Mouse (Mus musculus) lung, adult 18-20 months (tissue): ENCODE data around the gene 2410004B18Rik.

Experiments used
- DNase-seq, 2 experiments: peaks; one replicate each; pipeline ENCODE4 v3.0.0; 2022; ENCODE audit warnings: mixed read lengths in 2 of 2

2410004B18Rik gene

DNA sequence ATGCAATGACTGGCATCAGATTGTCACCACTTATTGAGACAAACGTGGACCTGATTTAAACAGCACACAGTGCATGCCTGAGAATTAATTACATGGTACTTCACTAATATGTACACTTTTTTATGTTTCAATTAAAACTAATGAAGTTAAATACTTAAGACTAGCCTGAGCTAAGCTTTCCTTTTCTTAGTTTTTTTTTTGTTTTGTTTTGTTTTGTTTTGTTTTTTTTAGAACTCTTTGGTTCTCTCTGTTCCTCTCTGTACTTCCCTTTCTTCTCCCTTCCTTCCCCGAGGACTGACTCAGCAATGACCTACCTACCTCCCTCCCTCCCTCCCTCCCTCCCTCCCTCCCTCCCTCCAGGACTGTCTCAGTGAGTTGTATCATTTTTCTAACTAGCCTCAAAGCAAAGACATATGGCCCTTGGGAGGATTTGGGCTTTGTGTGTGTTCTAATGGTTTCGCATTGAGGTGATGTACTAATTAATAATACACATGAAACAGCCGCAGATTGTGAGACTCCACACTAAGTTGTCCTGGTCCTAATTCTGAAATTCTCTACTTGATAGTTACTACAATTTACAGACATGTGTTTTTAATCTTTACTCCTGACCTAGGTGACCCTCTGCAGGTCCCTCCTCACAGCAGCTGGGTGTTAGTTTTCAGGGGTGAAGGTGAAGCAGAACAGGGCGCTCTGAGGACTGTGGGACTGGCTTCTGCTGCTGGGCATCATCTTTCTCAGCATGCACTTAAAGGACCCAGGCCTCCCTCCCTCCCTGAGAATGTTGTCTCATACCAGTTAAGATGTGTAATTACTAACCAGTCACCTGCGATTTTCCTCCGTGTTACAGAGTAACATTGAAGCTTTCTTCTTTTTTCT lies 8.1 kb upstream of the 2410004B18Rik start:
- DNase-seq: no peak

DNA sequence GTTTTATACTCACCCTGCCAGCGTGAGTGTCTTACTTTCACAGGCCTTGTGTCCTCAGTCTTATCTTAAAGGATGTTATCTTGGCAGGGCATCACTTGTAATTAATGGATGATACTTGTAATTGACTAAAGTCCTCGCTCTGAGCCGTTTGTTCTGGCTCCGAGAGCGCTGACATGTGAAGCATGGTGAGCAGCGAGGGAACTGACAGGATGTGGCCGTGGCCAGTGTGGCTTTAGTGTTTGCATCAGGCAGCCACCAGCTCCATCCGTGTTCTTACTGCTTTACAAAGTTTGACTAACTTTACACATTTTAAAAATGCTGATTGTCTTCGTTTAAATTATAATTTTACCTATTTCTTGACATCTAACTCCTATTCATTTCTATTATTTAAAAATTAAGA lies 4.0 kb upstream of the 2410004B18Rik start:
- no peak for DNase-seq

DNA sequence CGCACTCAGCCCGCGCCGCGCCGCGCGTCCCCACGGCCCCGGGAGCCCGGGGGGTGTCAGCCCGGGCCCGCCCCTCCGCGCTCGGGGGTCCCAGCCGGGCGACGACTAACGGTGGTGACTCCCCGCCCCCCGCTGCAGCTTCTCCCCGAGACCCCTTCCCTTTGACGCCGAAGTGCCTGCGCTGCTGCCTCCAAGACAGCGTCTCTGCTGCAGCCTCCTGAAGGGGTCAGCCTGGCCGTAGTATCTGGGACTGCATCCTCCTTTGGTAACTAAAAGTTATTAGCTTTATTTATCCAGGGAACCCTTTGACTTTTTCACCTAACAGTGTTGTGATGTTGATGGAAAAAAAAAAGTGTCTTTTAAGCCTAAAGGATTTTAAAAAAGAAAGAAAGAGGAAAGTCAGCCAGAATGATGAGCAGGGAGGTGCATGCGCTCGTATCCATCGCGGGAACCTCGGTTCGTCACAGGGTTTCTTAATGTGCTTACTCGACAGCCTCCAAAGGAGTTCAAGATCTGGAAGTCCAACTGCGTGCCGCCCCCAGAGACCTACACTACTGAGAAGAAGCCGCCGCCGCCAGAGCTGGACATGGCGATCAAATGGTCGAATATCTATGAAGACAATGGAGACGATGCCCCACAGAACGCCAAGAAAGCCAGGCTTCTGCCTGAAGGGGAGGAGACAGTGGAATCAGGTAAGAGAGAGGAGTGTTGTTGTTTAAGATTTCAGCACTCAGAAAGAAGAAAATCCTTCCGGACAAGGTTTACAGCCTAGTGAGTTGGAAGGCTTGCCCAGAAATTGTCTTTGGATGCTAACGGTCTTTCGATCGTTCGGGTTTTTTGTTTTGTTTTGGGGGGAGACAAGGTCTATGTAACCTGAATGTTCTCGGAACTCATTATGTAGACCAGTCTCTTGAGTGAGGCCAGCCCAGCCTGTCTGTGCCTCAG lies 863 bp downstream of the 2410004B18Rik start:
- DNase-seq: peak in 1 of 2 experiments; percentile 11

GRCm38 (mm10) chr3:145939402-145939801 lies 1.6 kb downstream of the 2410004B18Rik start:
- no peak for DNase-seq

- DNase-seq: no peak
These were observed 2.2 kb downstream of the 2410004B18Rik start for GRCm38 (mm10) chr3:145939971-145940370.

- DNase-seq: peak; percentile 71 to 82
These were observed 4.2 kb downstream of the 2410004B18Rik start for GRCm38 (mm10) chr3:145941971-145942370.

DNA sequence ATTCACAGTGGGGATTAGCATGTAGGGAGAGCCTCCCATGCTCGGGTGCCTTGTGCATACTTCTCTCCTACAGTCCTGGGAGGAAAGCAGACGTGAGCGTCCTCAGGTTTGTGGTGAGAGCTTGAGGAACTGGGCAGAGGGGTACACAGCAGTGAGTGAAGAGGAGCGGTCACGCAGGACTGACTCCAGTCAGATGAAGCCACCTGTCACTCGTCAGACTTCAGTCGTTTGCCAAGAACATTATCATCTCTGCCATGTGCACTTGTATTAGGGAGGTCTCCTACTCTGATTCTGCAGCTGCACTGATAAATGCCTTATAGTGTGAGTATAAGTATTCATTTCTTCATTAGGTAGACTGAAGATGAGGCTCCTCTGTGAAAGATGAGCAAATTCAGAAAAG lies 6.5 kb downstream of the 2410004B18Rik start:
- DNase-seq: no peak

GRCm38 (mm10) chr3:145945904-145946303 lies 8.1 kb downstream of the 2410004B18Rik start:
- no peak for DNase-seq

- DNase-seq: no peak
These were observed 8.8 kb downstream of the 2410004B18Rik start for GRCm38 (mm10) chr3:145946654-145947053.

DNA sequence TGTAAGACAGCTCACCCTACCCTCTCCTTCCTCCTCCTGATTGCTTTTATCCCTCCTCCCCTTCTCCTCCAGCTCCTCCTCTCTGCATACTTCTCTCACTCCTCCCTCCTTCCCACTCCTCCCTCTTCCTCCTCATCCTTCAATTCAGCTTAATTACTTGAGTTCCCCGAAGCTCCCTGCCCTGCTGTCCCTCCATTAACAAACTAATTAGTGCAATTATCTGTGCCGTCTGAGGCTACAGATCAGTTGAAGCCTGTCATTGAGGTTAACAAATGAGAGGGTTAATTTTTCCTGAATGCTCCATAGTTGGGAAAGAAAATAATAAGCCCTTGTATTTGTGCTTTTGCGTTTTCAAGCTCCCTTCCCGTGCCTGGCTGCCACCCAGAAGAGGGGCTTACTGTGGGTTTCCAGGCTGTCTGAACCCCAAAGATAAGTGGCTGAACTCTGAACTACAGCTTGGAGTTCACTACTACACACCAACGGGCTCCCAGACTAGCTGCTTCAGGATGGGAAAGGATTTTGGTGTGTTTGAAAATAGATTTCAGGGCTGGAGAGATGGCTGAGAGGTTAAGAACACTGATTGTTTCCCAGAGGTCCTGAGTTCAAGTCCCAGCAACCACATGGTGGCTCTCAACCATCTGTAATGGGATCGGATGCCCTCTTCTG lies 9.9 kb downstream of the 2410004B18Rik start:
- DNase-seq: no peak

- DNase-seq: peak; percentile 42 to 68
These were observed 12.4 kb downstream of the 2410004B18Rik start for GRCm38 (mm10) chr3:145950034-145950814.

DNA sequence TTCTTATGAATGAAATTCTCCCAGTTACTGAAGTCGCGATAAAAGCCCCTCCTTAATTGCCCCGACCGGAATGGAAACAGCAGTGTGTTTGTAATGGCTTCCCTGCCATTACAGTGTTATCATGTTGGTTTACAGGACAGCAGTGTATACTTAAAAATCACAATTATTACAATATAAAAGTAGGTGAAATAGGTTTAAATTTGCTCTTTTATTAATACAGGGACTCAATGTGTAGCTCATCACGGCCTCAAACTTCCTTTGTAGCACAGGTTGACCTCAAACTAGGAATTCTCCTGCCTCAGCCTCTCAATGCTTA lies 13.0 kb downstream of the 2410004B18Rik start:
- no peak for DNase-seq

GRCm38 (mm10) chr3:145951287-145952165 lies 13.7 kb downstream of the 2410004B18Rik start:
- DNase-seq: peak; percentile 26 to 50

DNA sequence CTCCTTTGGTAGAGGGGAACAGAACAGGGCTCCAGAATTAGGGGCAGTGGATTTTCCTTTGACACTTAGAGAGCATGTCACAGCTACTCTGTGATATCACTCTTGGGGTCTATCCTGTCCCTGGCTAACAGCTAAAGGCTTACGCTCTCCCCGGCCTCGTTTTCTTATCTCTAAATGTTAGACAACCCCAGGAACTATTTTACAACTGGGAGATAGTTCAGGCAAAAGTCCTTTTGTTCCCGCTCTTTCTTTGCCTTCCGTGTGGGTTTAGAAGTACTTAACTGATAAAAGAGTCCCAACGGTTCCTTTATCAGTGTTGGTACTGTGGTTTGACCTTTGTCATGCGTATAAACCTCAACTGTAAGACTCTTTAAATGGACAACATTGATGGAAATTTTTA lies 15.1 kb downstream of the 2410004B18Rik start:
- no peak for DNase-seq

GRCm38 (mm10) chr3:145953411-145953810 lies 15.6 kb downstream of the 2410004B18Rik start:
- no peak for DNase-seq

GRCm38 (mm10) chr3:145959824-145960223 lies 22.0 kb downstream of the 2410004B18Rik start:
- no peak for DNase-seq

- peak in 1 of 2 experiments; percentile 28 for DNase-seq
These were observed 24.6 kb downstream of the 2410004B18Rik start for GRCm38 (mm10) chr3:145962411-145962810.

GRCm38 (mm10) chr3:145963101-145964017 lies 25.5 kb downstream of the 2410004B18Rik start:
- DNase-seq: peak; percentile 54 to 59

DNA sequence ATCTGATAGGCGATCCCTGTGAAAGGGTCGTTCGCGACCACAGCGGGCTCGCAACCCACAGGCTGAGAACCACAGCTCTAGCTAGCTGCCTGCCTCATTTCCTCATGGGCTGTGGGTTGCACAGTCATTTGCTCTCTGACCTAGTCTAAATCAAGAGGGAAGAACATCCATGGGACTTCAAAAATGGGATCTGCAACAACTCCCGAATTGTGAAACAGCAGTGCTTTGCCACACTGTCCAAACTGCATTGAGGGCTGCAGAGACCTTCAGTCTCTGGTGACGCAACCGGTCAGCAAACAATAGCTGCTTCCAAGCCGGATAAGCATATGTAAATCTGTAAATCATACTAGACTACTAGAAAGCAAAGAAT lies 26.2 kb downstream of the 2410004B18Rik start:
- DNase-seq: peak; percentile 80 to 85

- DNase-seq: peak; percentile 85 to 91
These were observed 26.7 kb downstream of the 2410004B18Rik start for GRCm38 (mm10) chr3:145964473-145964872.
